Mouse (Mus musculus): ENCODE results near the gene Myo9b.

Gene Myo9b

GRCm38 (mm10) chr8:71367529-71368176 lies 95.1 kb downstream of the Myo9b start:
- DNase-seq (ENCODE audit: low spot score) = no peak

GRCm38 (mm10) chr8:71368366-71368765 lies 95.9 kb downstream of the Myo9b start:
- DNase-seq (ENCODE audit: low spot score) = no peak

GRCm38 (mm10) chr8:71369040-71369718 lies 96.7 kb downstream of the Myo9b start:
- DNase-seq (ENCODE audit: low spot score) = no peak

GRCm38 (mm10) chr8:71370711-71371235 lies 98.3 kb downstream of the Myo9b start:
- no peak for DNase-seq (ENCODE audit: low spot score)

- DNase-seq (ENCODE audit: low spot score) = peak; percentile 97
Observed at GRCm38 (mm10) chr8:71371236-71371848, 98.8 kb downstream of the Myo9b start, which contains the start of gene Ocel1. TSS of gene Ocel1 (plus strand) at chr8:71371298.

GRCm38 (mm10) chr8:71372427-71372826 lies 99.9 kb downstream of the Myo9b start:
- DNase-seq (ENCODE audit: low spot score) = no peak

GRCm38 (mm10) chr8:71373000-71373399 lies 100.5 kb downstream of the Myo9b start:
- no peak for DNase-seq (ENCODE audit: low spot score)

- DNase-seq (ENCODE audit: low spot score) = no peak
Observed at GRCm38 (mm10) chr8:71374616-71375206, 102.2 kb downstream of the Myo9b start.

GRCm38 (mm10) chr8:71375581-71376422 lies 103.3 kb downstream of the Myo9b start:
- DNase-seq (ENCODE audit: low spot score) = peak; percentile 75

- peak; percentile 37 for DNase-seq (ENCODE audit: low spot score)
Observed at GRCm38 (mm10) chr8:71376423-71377030, 104.0 kb downstream of the Myo9b start.

GRCm38 (mm10) chr8:71379008-71379407 lies 106.5 kb downstream of the Myo9b start:
- DNase-seq (ENCODE audit: low spot score) = no peak

GRCm38 (mm10) chr8:71379512-71380075 lies 107.1 kb downstream of the Myo9b start:
- no peak for DNase-seq (ENCODE audit: low spot score)

- no peak for DNase-seq (ENCODE audit: low spot score)
Observed at GRCm38 (mm10) chr8:71380178-71381171, 108.0 kb downstream of the Myo9b start.

GRCm38 (mm10) chr8:71381421-71381970 lies 109.0 kb downstream of the Myo9b start, which contains the start of gene Nr2f6:
TSS of gene Nr2f6 (minus strand) at chr8:71381960.
- DNase-seq (ENCODE audit: low spot score) = peak; percentile 73

- peak; percentile 83 for DNase-seq (ENCODE audit: low spot score)
Observed at GRCm38 (mm10) chr8:71381971-71382961, 109.8 kb downstream of the Myo9b start.

GRCm38 (mm10) chr8:71383396-71383795 lies 110.9 kb downstream of the Myo9b start:
- no peak for DNase-seq (ENCODE audit: low spot score)

- DNase-seq (ENCODE audit: low spot score) = no peak
Observed at GRCm38 (mm10) chr8:71383860-71384259, 111.3 kb downstream of the Myo9b start.

Data from retina, embryonic 14.5 days (tissue).